Mouse (Mus musculus): Measurements from ENCODE around the gene Abr.

DNA sequence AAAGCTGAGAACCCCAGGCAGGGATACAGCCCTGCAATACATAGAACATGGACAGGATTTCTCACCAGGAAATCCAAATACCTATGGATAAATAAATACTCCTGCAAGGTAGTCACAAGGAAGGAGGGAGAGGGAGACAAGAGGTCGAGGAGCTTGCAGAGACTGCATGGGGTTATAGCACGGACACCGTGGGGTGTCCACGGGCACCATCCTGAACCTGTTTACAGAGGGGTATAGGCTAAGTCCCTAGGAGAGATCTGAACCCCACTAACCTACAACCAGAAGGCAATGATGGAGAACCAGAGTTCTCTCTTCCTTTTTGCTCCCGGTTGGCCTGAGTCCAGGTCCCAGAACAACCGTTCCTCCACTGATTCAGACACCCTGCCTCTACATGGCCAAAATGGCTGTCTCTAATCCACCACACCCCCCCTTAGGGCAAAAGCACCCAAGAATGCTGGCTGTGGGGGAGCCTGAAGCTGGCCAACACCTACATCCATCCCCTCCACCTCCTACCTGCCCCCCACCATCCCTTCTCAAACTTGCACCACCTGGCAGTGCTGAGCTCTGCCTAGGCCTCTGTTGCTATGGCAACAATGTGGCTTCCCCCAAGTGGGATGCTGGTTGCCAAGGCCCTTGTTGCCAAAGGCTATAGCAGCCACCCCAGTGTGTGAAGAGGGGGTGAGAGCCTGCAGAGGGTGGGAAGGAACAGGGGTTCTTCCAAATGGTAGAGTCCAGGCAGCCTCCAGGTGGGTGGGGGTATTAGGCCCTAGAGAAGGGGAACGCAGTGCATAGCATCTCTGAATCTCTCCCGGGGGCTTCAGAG lies 114.6 kb downstream of the Abr start:
- no peak for TF ChIP-seq CTCF (IDR thresholded peaks at IDR 0.05; ENCODE audit: borderline replicate concordance, insufficient read depth, low read depth, low read length)
- TF ChIP-seq POLR2A (IDR thresholded peaks at IDR 0.05; ENCODE audit: borderline replicate concordance, insufficient read depth, low read length), result no peak

Data from cerebellum, adult 2 months (tissue).